Mouse (Mus musculus): ENCODE data around the gene Dydc2. TPM values are rescaled to one million over a fixed set of nuclear protein-coding genes. Genes with fewer than 3 reads are reported as not detected.

Gene Dydc2
- polyA plus RNA-seq, 1 experiment = not detected

- Histone ChIP-seq H3K4me1 (peaks cover 37% of the 10 kb centered on the region), H3K9me3 (no peaks in the 10 kb centered on the region), H3K4me3 (replicated peaks) (no peak overlapping the region), H3K36me3 (replicated peaks; ENCODE audit: low read length) (peaks cover 43% of the 10 kb centered on the region), H3K27me3 (replicated peaks) (no peaks in the 10 kb centered on the region)
- TF ChIP-seq FLI1 (IDR thresholded peaks at IDR 0.05; ENCODE audit: low read length) = no peak
- TF ChIP-seq GATA1 (IDR thresholded peaks at IDR 0.05; ENCODE audit: borderline replicate concordance, low read length) = no peak
Observed at GRCm38 (mm10) chr14:41004201-41005141, 64.5 kb downstream of the Dydc2 start.

- Histone ChIP-seq H3K4me3 (replicated peaks) (no peak overlapping the region), H3K4me1 (peaks cover 23% of the 10 kb centered on the region), H3K27me3 (replicated peaks) (no peaks in the 10 kb centered on the region), H3K36me3 (replicated peaks; ENCODE audit: low read length) (peaks cover 66% of the 10 kb centered on the region), H3K9me3 (no peaks in the 10 kb centered on the region)
- TF ChIP-seq GATA1 (IDR thresholded peaks at IDR 0.05; ENCODE audit: borderline replicate concordance, low read length) (no peak), FLI1 (IDR thresholded peaks at IDR 0.05; ENCODE audit: low read length) (no peak)
Observed at GRCm38 (mm10) chr14:41001576-41001975, 67.4 kb downstream of the Dydc2 start.

GRCm38 (mm10) chr14:41000801-41001200, 68.2 kb downstream of the Dydc2 start:
- Histone ChIP-seq H3K9me3 (no peaks in the 10 kb centered on the region), H3K36me3 (replicated peaks; ENCODE audit: low read length) (peaks cover 71% of the 10 kb centered on the region), H3K27me3 (replicated peaks) (no peaks in the 10 kb centered on the region), H3K4me1 (peaks cover 21% of the 10 kb centered on the region), H3K4me3 (replicated peaks) (no peak overlapping the region)
- TF ChIP-seq GATA1 (IDR thresholded peaks at IDR 0.05; ENCODE audit: borderline replicate concordance, low read length) = no peak
- no peak for TF ChIP-seq FLI1 (IDR thresholded peaks at IDR 0.05; ENCODE audit: low read length)

GRCm38 (mm10) chr14:40999904-41000645, 68.9 kb downstream of the Dydc2 start:
- Histone ChIP-seq H3K9me3 (no peaks in the 10 kb centered on the region), H3K4me1 (peaks cover 27% of the 10 kb centered on the region), H3K36me3 (replicated peaks; ENCODE audit: low read length) (peaks cover 73% of the 10 kb centered on the region), H3K27me3 (replicated peaks) (no peaks in the 10 kb centered on the region), H3K4me3 (replicated peaks) (no peak overlapping the region)
- no peak for TF ChIP-seq FLI1 (IDR thresholded peaks at IDR 0.05; ENCODE audit: low read length)
- TF ChIP-seq GATA1 (IDR thresholded peaks at IDR 0.05; ENCODE audit: borderline replicate concordance, low read length) = no peak

Other genes starting within 250 kb of the Dydc2 start
- gene Sh2d4b, start 175.9 kb downstream of the Dydc2 start, polyA plus RNA-seq (2012; ENCODE audit: insufficient read depth, low replicate concordance) = 1.1 and 7.2 TPM in 2 replicates
- 20.9 and 22.8 TPM in 2 replicates for gene Tspan14, start 102.4 kb downstream of the Dydc2 start, polyA plus RNA-seq (2012; ENCODE audit: insufficient read depth, low replicate concordance)
- gene Fam213a, start 55.4 kb downstream of the Dydc2 start, polyA plus RNA-seq (2012; ENCODE audit: insufficient read depth, low replicate concordance) = 4.5 and 11.6 TPM in 2 replicates
- not detected in 2 replicates for gene Dydc1, start 3.7 kb upstream of the Dydc2 start, polyA plus RNA-seq (2012; ENCODE audit: insufficient read depth, low replicate concordance)
- gene Mat1a, start 35.8 kb upstream of the Dydc2 start, polyA plus RNA-seq (2012; ENCODE audit: insufficient read depth, low replicate concordance) = not detected in 2 replicates
- not detected in 2 replicates for gene Sftpa1, start 62.6 kb upstream of the Dydc2 start, polyA plus RNA-seq (2012; ENCODE audit: insufficient read depth, low replicate concordance)
- gene Mbl1, start 82.2 kb upstream of the Dydc2 start, polyA plus RNA-seq (2012; ENCODE audit: insufficient read depth, low replicate concordance) = not detected in 2 replicates
- not detected in 2 replicates for gene Sftpd, start 115.9 kb upstream of the Dydc2 start, polyA plus RNA-seq (2012; ENCODE audit: insufficient read depth, low replicate concordance)
- gene Gm2832, start 209.6 kb upstream of the Dydc2 start, polyA plus RNA-seq (2012; ENCODE audit: insufficient read depth, low replicate concordance) = not detected in 2 replicates